Mouse (Mus musculus): ENCODE results near the gene Polr2e. TPM values are rescaled to one million over a fixed set of nuclear protein-coding genes. Genes with fewer than 3 reads are reported as not detected.

The Polr2e gene
- polyA plus RNA-seq, 1 experiment from 2014 or later, result 132 TPM

GRCm38 (mm10) chr10:79989272-79989786 lies 50.3 kb downstream of the Polr2e start:
- H3K4me2 ChIP-seq, result peak overlapping the region; percentile 56; the same call in 1 of the 2 replicates
- no peak overlapping the region for H3K9ac ChIP-seq
- 34% methylated on average over 8 of the region's 8 CpGs for WGBS
- H3K36me3 ChIP-seq (replicated peaks), result no peaks in the 10 kb centered on the region
- ATAC-seq (replicated peaks), result no peak
- H3K9me3 ChIP-seq, result no peaks in the 10 kb centered on the region
- no peak overlapping the region for H3K27ac ChIP-seq
- peaks cover 42% of the 10 kb centered on the region for H3K27me3 ChIP-seq (replicated peaks)
- peak overlapping the region; percentile 40 for H3K4me3 ChIP-seq
- peaks cover 27% of the 10 kb centered on the region for H3K4me1 ChIP-seq

- Histone ChIP-seq H3K9ac (peak within 1 kb of the TSS; percentile 23), H3K27ac (no peak within 1 kb of the TSS), H3K4me1 (peaks cover 27% of the 10 kb centered on the region), H3K27me3 (replicated peaks) (peaks cover 42% of the 10 kb centered on the region), H3K4me2 (peak within 1 kb of the TSS; percentile 56), H3K9me3 (no peaks in the 10 kb centered on the region), H3K4me3 (peak within 1 kb of the TSS; percentile 40), H3K36me3 (replicated peaks) (no peaks in the 10 kb centered on the region)
- WGBS, result 2% methylated on average over 59 of the region's 59 CpGs
- ATAC-seq (replicated peaks), result no peak
Observed at GRCm38 (mm10) chr10:79988506-79989271, 50.9 kb downstream of the Polr2e start, which contains the start of gene Cnn2. TSS of gene Cnn2 (plus strand) at chr10:79988584.

DNA sequence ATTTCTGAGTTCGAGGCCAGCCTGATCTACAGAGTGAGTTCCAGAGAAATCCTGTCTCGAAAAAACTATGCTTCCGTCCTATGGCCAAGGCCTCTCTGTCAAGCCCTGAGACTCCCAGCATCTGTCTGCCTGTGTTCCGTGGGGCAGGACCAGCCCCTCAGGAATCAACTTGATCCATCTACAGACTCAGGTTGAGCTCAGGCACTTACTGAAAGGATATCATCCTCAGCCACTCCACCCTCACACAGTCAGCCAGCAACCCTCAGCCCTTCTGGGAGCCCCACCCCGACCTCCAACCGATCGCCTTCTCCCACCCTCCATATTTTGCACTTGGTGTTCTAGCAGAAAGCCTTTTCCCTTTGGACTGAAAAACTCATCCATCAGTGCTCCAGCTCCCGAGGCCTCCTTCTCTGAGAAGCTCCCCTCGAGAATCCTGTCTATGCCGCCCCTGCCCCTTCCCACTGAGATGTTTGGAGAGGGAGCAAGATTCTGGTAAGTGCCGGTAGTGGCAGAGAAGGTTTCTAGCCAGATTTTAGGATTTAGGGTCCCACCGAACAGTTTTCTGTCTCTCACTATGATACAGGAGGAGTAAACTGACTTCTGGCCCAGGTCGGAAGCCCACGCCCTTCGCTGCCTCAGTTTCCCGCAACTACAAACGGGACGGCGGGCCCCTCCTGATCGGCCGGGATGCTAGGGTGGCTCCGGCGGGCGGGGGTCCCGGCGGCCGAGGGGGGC lies 51.7 kb downstream of the Polr2e start:
- no peak overlapping the region for H3K27ac ChIP-seq
- peak overlapping the region; percentile 23 for H3K9ac ChIP-seq
- 13% methylated on average over 27 of the region's 27 CpGs for WGBS
- peak overlapping the region; percentile 40 for H3K4me3 ChIP-seq
- peaks cover 42% of the 10 kb centered on the region for H3K27me3 ChIP-seq (replicated peaks)
- peaks cover 35% of the 10 kb centered on the region for H3K4me1 ChIP-seq
- H3K9me3 ChIP-seq, result no peaks in the 10 kb centered on the region
- H3K4me2 ChIP-seq, result peak overlapping the region; percentile 56
- no peaks in the 10 kb centered on the region for H3K36me3 ChIP-seq (replicated peaks)
- ATAC-seq (replicated peaks), result no peak

DNA sequence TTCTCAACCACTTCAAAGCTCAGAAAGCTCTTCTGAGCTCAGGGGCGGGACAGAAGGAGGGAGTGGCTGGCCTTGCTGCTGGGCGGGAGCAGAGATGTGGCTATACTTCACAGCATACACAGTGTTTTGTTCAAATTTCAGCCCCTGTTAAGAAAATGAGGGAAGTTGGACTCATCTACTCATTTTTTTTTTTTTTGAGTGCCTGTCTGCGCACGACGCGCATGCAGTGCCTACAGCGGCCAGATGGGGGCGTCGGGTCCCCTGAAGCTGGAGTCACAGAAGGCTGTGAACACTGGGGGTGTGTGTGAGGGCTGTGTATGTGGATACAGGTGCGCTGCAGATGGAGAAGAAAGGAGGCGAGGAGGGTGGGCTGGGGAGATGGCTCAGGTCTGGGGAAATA lies 52.6 kb downstream of the Polr2e start:
- no peaks in the 10 kb centered on the region for H3K9me3 ChIP-seq
- H3K9ac ChIP-seq, result no peak overlapping the region
- peak overlapping the region; percentile 19 for H3K4me2 ChIP-seq
- no peaks in the 10 kb centered on the region for H3K36me3 ChIP-seq (replicated peaks)
- H3K27ac ChIP-seq, result no peak overlapping the region
- 3% methylated on average over 11 of the region's 11 CpGs for WGBS
- peaks cover 42% of the 10 kb centered on the region for H3K27me3 ChIP-seq (replicated peaks)
- ATAC-seq (replicated peaks), result no peak
- H3K4me3 ChIP-seq, result peak overlapping the region; percentile 8; the same call in 1 of the 2 replicates
- peaks cover 43% of the 10 kb centered on the region for H3K4me1 ChIP-seq

DNA sequence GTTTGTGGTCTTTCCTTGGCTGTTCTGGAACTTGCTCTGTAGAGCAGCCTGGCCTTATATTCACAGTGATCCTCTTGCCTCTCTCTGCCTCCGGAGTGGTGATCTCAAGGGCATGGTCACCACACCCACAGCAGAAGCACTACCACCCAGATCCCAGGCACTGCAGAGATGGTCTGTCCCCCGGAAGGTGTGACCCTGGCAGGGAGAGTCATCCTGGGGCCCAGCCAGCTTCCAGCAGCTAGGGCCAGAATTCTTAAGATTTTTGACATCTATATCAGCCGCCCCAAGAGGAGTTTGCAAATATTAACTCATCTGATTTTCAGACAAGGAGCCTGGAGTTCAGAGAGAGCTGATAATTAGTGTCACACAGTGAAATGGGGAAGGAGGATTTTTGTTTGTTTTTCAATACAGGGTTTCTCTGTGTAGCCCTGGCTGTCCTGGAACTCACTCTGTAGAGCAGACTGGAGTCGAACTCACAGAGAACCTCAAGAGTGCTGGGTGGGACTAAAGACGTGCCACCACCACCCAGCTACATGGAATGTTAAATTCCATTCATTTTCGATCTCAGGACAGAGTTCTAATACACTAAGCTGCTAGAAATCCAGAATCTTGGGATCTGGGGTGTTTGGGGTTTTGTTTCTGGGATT lies 53.2 kb downstream of the Polr2e start:
- H3K36me3 ChIP-seq (replicated peaks), result no peaks in the 10 kb centered on the region
- WGBS, result 44% methylated on average over 6 of the region's 6 CpGs

More for the DNA sequence above, 53.2 kb downstream of the Polr2e start:
- Histone ChIP-seq H3K27me3 (replicated peaks) (peaks cover 42% of the 10 kb centered on the region), H3K27ac (peak overlapping the region; percentile 93), H3K4me1 (peaks cover 48% of the 10 kb centered on the region), H3K4me2 (peak overlapping the region; percentile 79), H3K9ac (peak overlapping the region; percentile 64), H3K9me3 (no peaks in the 10 kb centered on the region), H3K4me3 (peak overlapping the region; percentile 74)
- ATAC-seq (replicated peaks), result no peak

Other genes starting within 250 kb of the Polr2e start
- 0.17 TPM in 1 of 2 replicates, not detected in the other for gene Prss57, start 248.8 kb downstream of the Polr2e start, polyA plus RNA-seq (2015; fragmentation: Nextera tagmentation; extraction: Ambion mirVana)
- 337 and 348 TPM in 2 replicates for gene Palm, start 246.2 kb downstream of the Polr2e start, polyA plus RNA-seq (2015; fragmentation: Nextera tagmentation; extraction: Ambion mirVana)
- gene Misp, start 218.8 kb downstream of the Polr2e start, polyA plus RNA-seq (2015; fragmentation: Nextera tagmentation; extraction: Ambion mirVana), result 0.23 and 0.85 TPM in 2 replicates
- 72.7 and 79.4 TPM in 2 replicates for gene Ptbp1, start 185.4 kb downstream of the Polr2e start, polyA plus RNA-seq (2015; fragmentation: Nextera tagmentation; extraction: Ambion mirVana)
- 12.2 and 13.3 TPM in 2 replicates for gene Prtn3, start 165.3 kb downstream of the Polr2e start, polyA plus RNA-seq (2015; fragmentation: Nextera tagmentation; extraction: Ambion mirVana)
- gene Plppr3, start 165.2 kb downstream of the Polr2e start, polyA plus RNA-seq (2015; fragmentation: Nextera tagmentation; extraction: Ambion mirVana), result 496 and 503 TPM in 2 replicates
- 1.2 TPM in 1 of 2 replicates, not detected in the other for gene Elane, start 153.5 kb downstream of the Polr2e start, polyA plus RNA-seq (2015; fragmentation: Nextera tagmentation; extraction: Ambion mirVana)
- not detected in 2 replicates for gene Cfd, start 148.9 kb downstream of the Polr2e start, polyA plus RNA-seq (2015; fragmentation: Nextera tagmentation; extraction: Ambion mirVana)
- gene Med16, start 130.9 kb downstream of the Polr2e start, polyA plus RNA-seq (2015; fragmentation: Nextera tagmentation; extraction: Ambion mirVana), result 64.5 and 66.5 TPM in 2 replicates
- not detected in 2 replicates for gene Gm26602, start 128.9 kb downstream of the Polr2e start, polyA plus RNA-seq (2015; fragmentation: Nextera tagmentation; extraction: Ambion mirVana)
- 3.1 and 3.3 TPM in 2 replicates for gene Kiss1r, start 122.8 kb downstream of the Polr2e start, polyA plus RNA-seq (2015; fragmentation: Nextera tagmentation; extraction: Ambion mirVana)
- gene R3hdm4, start 118.6 kb downstream of the Polr2e start, polyA plus RNA-seq (2015; fragmentation: Nextera tagmentation; extraction: Ambion mirVana), result 292 and 296 TPM in 2 replicates
- 2.9 and 4.7 TPM in 2 replicates for gene Arid3a, start 112.8 kb downstream of the Polr2e start, polyA plus RNA-seq (2015; fragmentation: Nextera tagmentation; extraction: Ambion mirVana)
- gene Wdr18, start 79.6 kb downstream of the Polr2e start, polyA plus RNA-seq (2015; fragmentation: Nextera tagmentation; extraction: Ambion mirVana), result 87.3 and 87.5 TPM in 2 replicates
- 0.34 and 0.66 TPM in 2 replicates for gene Grin3b, start 69.1 kb downstream of the Polr2e start, polyA plus RNA-seq (2015; fragmentation: Nextera tagmentation; extraction: Ambion mirVana)
- 24.3 and 28.3 TPM in 2 replicates for gene Tmem259, start 55.5 kb downstream of the Polr2e start, polyA plus RNA-seq (2015; fragmentation: Nextera tagmentation; extraction: Ambion mirVana)
- gene Cnn2, start 51.2 kb downstream of the Polr2e start, polyA plus RNA-seq (2015; fragmentation: Nextera tagmentation; extraction: Ambion mirVana), result 28.6 and 34.4 TPM in 2 replicates
- 4.4 and 4.8 TPM in 2 replicates for gene Abca7, start 43.3 kb downstream of the Polr2e start, polyA plus RNA-seq (2015; fragmentation: Nextera tagmentation; extraction: Ambion mirVana)
- 1.9 and 2.2 TPM in 2 replicates for gene Arhgap45, start 23.1 kb downstream of the Polr2e start, polyA plus RNA-seq (2015; fragmentation: Nextera tagmentation; extraction: Ambion mirVana)
- 522 and 546 TPM in 2 replicates for gene Gpx4, start 7.4 kb upstream of the Polr2e start, polyA plus RNA-seq (2015; fragmentation: Nextera tagmentation; extraction: Ambion mirVana)
- gene Sbno2, start 65.8 kb upstream of the Polr2e start, polyA plus RNA-seq (2015; fragmentation: Nextera tagmentation; extraction: Ambion mirVana), result 13.8 and 16.8 TPM in 2 replicates
- gene Stk11, start 76.0 kb upstream of the Polr2e start, polyA plus RNA-seq (2015; fragmentation: Nextera tagmentation; extraction: Ambion mirVana), result 19.6 and 20.5 TPM in 2 replicates
- gene Atp5d, start 98.8 kb upstream of the Polr2e start, polyA plus RNA-seq (2015; fragmentation: Nextera tagmentation; extraction: Ambion mirVana), result 444 and 468 TPM in 2 replicates
- gene Cbarp, start 101.0 kb upstream of the Polr2e start, polyA plus RNA-seq (2015; fragmentation: Nextera tagmentation; extraction: Ambion mirVana), result 65.7 and 66.9 TPM in 2 replicates
- gene Midn, start 108.5 kb upstream of the Polr2e start, polyA plus RNA-seq (2015; fragmentation: Nextera tagmentation; extraction: Ambion mirVana), result 29.5 and 29.9 TPM in 2 replicates
- 364 and 392 TPM in 2 replicates for gene Cirbp, start 126.2 kb upstream of the Polr2e start, polyA plus RNA-seq (2015; fragmentation: Nextera tagmentation; extraction: Ambion mirVana)
- 13.3 and 14.7 TPM in 2 replicates for gene 1600002K03Rik, start 133.1 kb upstream of the Polr2e start, polyA plus RNA-seq (2015; fragmentation: Nextera tagmentation; extraction: Ambion mirVana)
- 53.4 and 54.6 TPM in 2 replicates for gene Efna2, start 139.7 kb upstream of the Polr2e start, polyA plus RNA-seq (2015; fragmentation: Nextera tagmentation; extraction: Ambion mirVana)
- gene Mum1, start 186.6 kb upstream of the Polr2e start, polyA plus RNA-seq (2015; fragmentation: Nextera tagmentation; extraction: Ambion mirVana), result 56.4 and 59.5 TPM in 2 replicates
- gene Ndufs7, start 209.3 kb upstream of the Polr2e start, polyA plus RNA-seq (2015; fragmentation: Nextera tagmentation; extraction: Ambion mirVana), result 290 and 305 TPM in 2 replicates
- gene Gamt, start 221.2 kb upstream of the Polr2e start, polyA plus RNA-seq (2015; fragmentation: Nextera tagmentation; extraction: Ambion mirVana), result 16.8 and 18.9 TPM in 2 replicates
- gene Dazap1, start 221.7 kb upstream of the Polr2e start, polyA plus RNA-seq (2015; fragmentation: Nextera tagmentation; extraction: Ambion mirVana), result 60.5 and 60.8 TPM in 2 replicates